Mouse (Mus musculus) cortical plate, adult 2 months (tissue): ENCODE measurements around the gene Vmn1r86.

Experiments
- CTCF ChIP-seq: fragments of 200-500 bp; IDR thresholded peaks from 2 replicates; pipeline ENCODE4 v1.5.1; 2011; ENCODE audit warnings: mild to moderate bottlenecking, control low read depth, low read length; ENCODE audit not compliant: insufficient read depth; ENCODE audit errors: extremely low read depth
- POLR2A ChIP-seq: fragments of 200-500 bp; IDR thresholded peaks from 2 replicates; pipeline ENCODE4 v1.6.1; 2011; ENCODE audit warnings: mild to moderate bottlenecking, low read length, control low read depth; ENCODE audit not compliant: insufficient read depth; ENCODE audit errors: extremely low read depth

- TF ChIP-seq POLR2A (no peak), CTCF (no peak)
Measured at GRCm38 (mm10) chr7:13159268-13159667, 39.6 kb upstream of the Vmn1r86 start, which contains the start of gene Vmn1r88.
